Mouse (Mus musculus) hindbrain, embryonic 13.5 days (tissue): ENCODE data around the gene B4galnt4. TPM values are rescaled to one million over a fixed set of nuclear protein-coding genes. Genes with fewer than 3 reads are reported as not detected.
A peak's percentile ranks its signal among the peaks of the same experiment; 100 is the strongest.

Source experiments
- ATAC-seq: fragments of 200-750 bp; cut with Nextera tagmentation; 2 replicates; pipeline ENCODE4 v1.8.0; 2017; ENCODE audit warnings: moderate TSS enrichment; ENCODE audit not compliant: low FRiP score
- H3K27ac ChIP-seq: fragments of 300-500 bp; sonication (generic); 2 replicates; pipeline ENCODE4 v1.5.1; 2015; ENCODE audit warnings: inconsistent platforms, mild to moderate bottlenecking, moderate library complexity
- H3K27me3 ChIP-seq: fragments of 300-500 bp; sonication (generic); 2 replicates; pipeline ENCODE4 v1.6.1; 2015; ENCODE audit warnings: mild to moderate bottlenecking, inconsistent platforms
- H3K36me3 ChIP-seq: fragments of 300-500 bp; sonication (generic); 2 replicates; pipeline ENCODE4 v1.6.1; 2015; ENCODE audit warnings: mild to moderate bottlenecking, inconsistent platforms
- H3K4me1 ChIP-seq: fragments of 300-500 bp; sonication (generic); replicated peaks from 2 replicates; pipeline ENCODE4 v1.6.1; 2015; ENCODE audit warnings: inconsistent platforms
- H3K4me2 ChIP-seq: fragments of 300-500 bp; sonication (generic); 2 replicates; pipeline ENCODE4 v1.6.1; 2015; ENCODE audit warnings: inconsistent platforms, mild to moderate bottlenecking, moderate library complexity
- H3K4me3 ChIP-seq: fragments of 300-500 bp; sonication (generic); 2 replicates; pipeline ENCODE4 v1.5.1; 2015; ENCODE audit warnings: mild to moderate bottlenecking, inconsistent platforms
- H3K9ac ChIP-seq: fragments of 300-500 bp; sonication (generic); 2 replicates; pipeline ENCODE4 v1.6.1; 2015; ENCODE audit warnings: mild to moderate bottlenecking, inconsistent platforms
- H3K9me3 ChIP-seq: fragments of 300-500 bp; sonication (generic); 2 replicates; pipeline ENCODE4 v1.6.1; 2016; ENCODE audit warnings: inconsistent platforms
- WGBS: fragments of 180-500 bp; shearing (Covaris S2); methylation state at CpG from one replicate; pipeline ENCODE4 v1.1.7; 2015; 5-methylcytosine and 5-hydroxymethylcytosine counted together
- polyA plus RNA-seq: library from polyadenylated mRNA; unstranded; fragments of >200 nt; fragmentation: Nextera tagmentation; extraction: Ambion mirVana; gene quantifications from 2 replicates; pipeline ENCODE4 v1.2.1, GENCODE M21; 2015

The B4galnt4 gene
- polyA plus RNA-seq, 1 experiment from 2014 or later, result 44.8 TPM

DNA sequence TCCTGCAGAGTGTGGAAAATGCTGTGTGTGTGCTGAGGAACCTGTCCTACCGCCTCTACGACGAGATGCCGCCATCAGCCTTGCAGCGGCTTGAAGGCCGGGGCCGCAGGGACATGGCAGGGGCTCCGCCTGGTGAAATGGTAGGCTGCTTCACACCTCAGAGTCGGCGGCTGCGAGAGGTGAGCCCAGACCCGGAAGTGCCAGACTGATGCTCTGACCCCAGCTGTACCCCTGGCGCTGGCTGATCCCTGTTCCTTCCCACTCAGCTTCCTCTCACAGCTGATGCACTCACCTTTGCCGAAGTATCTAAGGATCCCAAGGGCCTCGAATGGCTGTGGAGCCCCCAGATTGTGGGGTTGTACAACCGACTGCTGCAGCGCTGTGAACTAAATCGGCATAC, 27.6 kb downstream of the B4galnt4 start:
- Histone ChIP-seq H3K9me3 (no peaks in the 10 kb centered on the region), H3K36me3 (no peaks in the 10 kb centered on the region), H3K27me3 (peaks cover 62% of the 10 kb centered on the region), H3K27ac (no peak overlapping the region), H3K9ac (no peak overlapping the region), H3K4me1 (peaks cover 19% of the 10 kb centered on the region), H3K4me3 (no peak overlapping the region), H3K4me2 (0 out of 2 replicates have a peak overlapping the region, but pooled peaks have one; percentile 15)
- ATAC-seq, result no peak
- WGBS, result 21% methylated on average over 18 of the region's 18 CpGs

DNA sequence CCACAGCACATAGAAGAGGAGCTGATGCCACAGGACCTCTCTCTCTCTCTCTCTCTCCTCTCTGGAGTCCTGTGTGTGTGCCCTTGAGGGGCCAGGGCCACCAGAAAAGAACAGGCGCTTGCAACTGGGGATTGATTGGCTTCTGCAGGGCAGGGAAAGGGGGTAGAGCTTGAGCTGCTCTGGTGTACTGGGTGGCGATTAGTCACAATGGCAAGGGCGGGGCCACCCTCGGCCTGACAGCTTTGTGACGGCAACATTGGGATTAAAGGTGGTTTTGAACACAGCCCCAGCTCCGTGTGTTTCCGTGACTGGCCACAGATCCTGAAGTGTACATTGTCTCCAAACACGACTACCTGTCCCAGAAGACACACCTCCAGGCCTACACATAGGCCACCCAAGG, 29.3 kb downstream of the B4galnt4 start:
- H3K4me2 ChIP-seq, result no peak overlapping the region
- no peaks in the 10 kb centered on the region for H3K9me3 ChIP-seq
- WGBS, result 61% methylated on average over 8 of the region's 8 CpGs
- peaks cover 22% of the 10 kb centered on the region for H3K4me1 ChIP-seq
- peaks cover 68% of the 10 kb centered on the region for H3K27me3 ChIP-seq
- no peaks in the 10 kb centered on the region for H3K36me3 ChIP-seq
- H3K27ac ChIP-seq, result no peak overlapping the region
- H3K4me3 ChIP-seq, result no peak overlapping the region
- no peak for ATAC-seq
- H3K9ac ChIP-seq, result no peak overlapping the region

DNA sequence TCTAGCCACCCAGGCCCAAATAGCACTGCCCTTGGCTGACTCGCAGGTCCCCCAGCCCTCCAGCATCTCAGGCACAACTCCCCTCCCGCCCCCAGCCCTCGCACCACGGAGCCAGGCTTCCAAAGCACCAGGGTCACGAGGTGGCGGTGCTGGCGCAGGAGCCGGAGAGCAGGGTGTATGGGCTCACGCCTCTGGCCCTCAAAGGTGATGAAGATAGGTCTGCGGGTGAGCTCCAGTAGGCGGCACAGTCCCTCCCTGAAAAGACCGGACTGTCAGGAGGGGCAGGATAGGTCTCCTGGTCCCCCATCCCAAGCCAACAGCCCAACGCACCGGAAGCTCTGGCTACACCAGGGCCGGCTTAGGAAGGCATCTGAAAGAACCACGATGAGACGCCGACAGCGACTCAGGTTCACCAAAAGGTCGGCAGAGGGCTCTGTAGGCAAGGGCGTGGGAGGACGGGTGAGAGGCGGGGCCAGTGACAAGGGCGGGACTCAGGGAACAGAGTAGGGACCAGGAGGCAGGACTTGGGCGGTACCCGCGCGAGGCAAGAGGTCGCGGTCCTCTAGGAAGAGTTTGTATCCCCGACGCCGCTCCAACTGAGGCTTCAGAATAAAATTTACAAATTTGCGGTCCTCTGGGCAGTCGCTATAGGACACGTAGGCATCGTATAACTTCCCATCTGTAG, 31.3 kb downstream of the B4galnt4 start:
- peaks cover 76% of the 10 kb centered on the region for H3K27me3 ChIP-seq
- peak overlapping the region; percentile 15 for H3K4me3 ChIP-seq
- H3K4me1 ChIP-seq, result peaks cover 22% of the 10 kb centered on the region
- H3K27ac ChIP-seq, result no peak overlapping the region
- no peak overlapping the region for H3K9ac ChIP-seq
- peak overlapping the region; percentile 47 for H3K4me2 ChIP-seq
- H3K36me3 ChIP-seq, result no peaks in the 10 kb centered on the region
- no peaks in the 10 kb centered on the region for H3K9me3 ChIP-seq
- peak; percentile 73; the same call in 1 of the 2 replicates for ATAC-seq
- WGBS, result 8% methylated on average over 37 of the region's 37 CpGs

GRCm38 (mm10) chr7:141093950-141094349, 33.0 kb downstream of the B4galnt4 start:
- no peaks in the 10 kb centered on the region for H3K36me3 ChIP-seq
- H3K9me3 ChIP-seq, result no peaks in the 10 kb centered on the region
- no peak overlapping the region for H3K4me3 ChIP-seq
- peaks cover 72% of the 10 kb centered on the region for H3K27me3 ChIP-seq
- H3K9ac ChIP-seq, result no peak overlapping the region
- H3K4me1 ChIP-seq, result peaks cover 12% of the 10 kb centered on the region
- 74% methylated on average over 6 of the region's 6 CpGs for WGBS
- no peak overlapping the region for H3K4me2 ChIP-seq
- no peak overlapping the region for H3K27ac ChIP-seq
- ATAC-seq, result no peak

GRCm38 (mm10) chr7:141094487-141095205, 33.7 kb downstream of the B4galnt4 start:
- Histone ChIP-seq H3K9me3 (no peaks in the 10 kb centered on the region), H3K4me1 (peaks cover 15% of the 10 kb centered on the region), H3K36me3 (no peaks in the 10 kb centered on the region), H3K27ac (no peak overlapping the region), H3K4me3 (no peak overlapping the region), H3K9ac (no peak overlapping the region), H3K4me2 (no peak overlapping the region), H3K27me3 (peaks cover 72% of the 10 kb centered on the region)
- no peak for ATAC-seq
- WGBS, result 56% methylated on average over 15 of the region's 15 CpGs

DNA sequence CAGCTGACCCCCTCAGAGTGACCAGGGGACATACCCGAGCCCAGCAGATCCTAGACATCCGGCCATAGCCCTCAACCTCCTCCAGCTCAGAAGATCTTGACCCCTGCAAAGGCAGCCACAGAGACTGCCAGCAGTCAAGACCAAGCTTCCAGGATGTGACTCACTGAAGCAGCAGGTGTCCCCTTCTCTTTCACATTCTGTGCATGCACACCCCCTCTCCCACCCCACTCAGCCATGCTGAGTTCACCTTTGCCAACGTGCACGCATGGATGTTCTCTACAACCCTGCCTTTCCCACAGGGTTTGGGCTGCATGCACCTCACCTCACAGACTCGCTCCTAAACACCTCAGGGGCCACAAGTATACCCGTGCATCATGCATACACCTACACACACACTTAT, 35.1 kb downstream of the B4galnt4 start:
- Histone ChIP-seq H3K9ac (no peak overlapping the region), H3K27ac (no peak overlapping the region), H3K9me3 (no peaks in the 10 kb centered on the region), H3K4me3 (no peak overlapping the region), H3K36me3 (no peaks in the 10 kb centered on the region), H3K27me3 (peaks cover 72% of the 10 kb centered on the region), H3K4me2 (no peak overlapping the region), H3K4me1 (peaks cover 24% of the 10 kb centered on the region)
- WGBS, result 76% methylated on average over 6 of the region's 6 CpGs
- ATAC-seq, result no peak

DNA sequence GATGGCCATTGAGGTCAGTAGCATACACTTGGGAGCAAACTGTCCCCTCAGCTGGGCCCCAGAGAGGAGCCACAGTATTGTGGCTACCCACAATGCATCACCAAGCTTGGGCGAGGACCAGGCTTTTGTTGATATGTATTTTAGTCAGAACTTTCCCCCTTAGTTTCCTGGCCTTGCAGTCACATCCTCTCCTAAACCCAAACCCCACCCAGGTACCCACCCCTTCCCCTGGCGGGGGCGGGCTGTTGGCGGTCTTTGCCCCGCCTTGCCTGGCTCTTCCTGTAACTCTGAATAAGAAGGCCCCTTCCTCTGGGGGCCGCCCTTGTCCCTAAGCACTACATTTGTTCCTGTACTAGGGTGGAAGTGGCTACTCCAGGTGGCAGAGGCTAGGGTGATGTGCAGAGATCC, 35.7 kb downstream of the B4galnt4 start:
- ATAC-seq, result no peak
- no peak overlapping the region for H3K4me2 ChIP-seq
- WGBS, result 51% methylated on average over 6 of the region's 6 CpGs
- no peak overlapping the region for H3K4me3 ChIP-seq
- H3K4me1 ChIP-seq, result peaks cover 24% of the 10 kb centered on the region
- H3K36me3 ChIP-seq, result no peaks in the 10 kb centered on the region
- H3K27me3 ChIP-seq, result peaks cover 72% of the 10 kb centered on the region
- H3K9me3 ChIP-seq, result no peaks in the 10 kb centered on the region
- no peak overlapping the region for H3K9ac ChIP-seq
- H3K27ac ChIP-seq, result no peak overlapping the region

DNA sequence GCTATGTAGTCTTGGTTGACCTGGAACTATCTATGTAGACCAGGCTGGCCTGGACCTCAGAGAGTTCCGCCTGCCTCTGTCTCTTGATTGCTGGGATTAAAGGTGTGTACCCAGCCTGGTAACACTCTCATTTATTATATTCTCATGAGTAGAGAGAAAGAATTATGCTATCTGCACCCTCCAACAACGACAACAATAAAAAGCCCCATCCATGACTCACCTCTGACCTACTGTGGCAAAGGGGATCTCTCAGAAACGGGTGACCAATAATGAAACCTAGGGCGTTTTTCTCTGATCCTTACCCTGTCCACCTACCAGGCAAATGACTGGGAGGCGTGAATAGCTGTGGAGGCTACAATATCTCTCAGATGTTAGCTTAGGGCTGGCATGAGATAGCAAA, 36.3 kb downstream of the B4galnt4 start:
- Histone ChIP-seq H3K4me2 (no peak overlapping the region), H3K9me3 (no peaks in the 10 kb centered on the region), H3K27ac (no peak overlapping the region), H3K9ac (no peak overlapping the region), H3K36me3 (no peaks in the 10 kb centered on the region), H3K4me1 (peaks cover 22% of the 10 kb centered on the region), H3K4me3 (no peak overlapping the region), H3K27me3 (peaks cover 72% of the 10 kb centered on the region)
- ATAC-seq, result no peak
- WGBS, result 81% methylated on average over 5 of the region's 5 CpGs

DNA sequence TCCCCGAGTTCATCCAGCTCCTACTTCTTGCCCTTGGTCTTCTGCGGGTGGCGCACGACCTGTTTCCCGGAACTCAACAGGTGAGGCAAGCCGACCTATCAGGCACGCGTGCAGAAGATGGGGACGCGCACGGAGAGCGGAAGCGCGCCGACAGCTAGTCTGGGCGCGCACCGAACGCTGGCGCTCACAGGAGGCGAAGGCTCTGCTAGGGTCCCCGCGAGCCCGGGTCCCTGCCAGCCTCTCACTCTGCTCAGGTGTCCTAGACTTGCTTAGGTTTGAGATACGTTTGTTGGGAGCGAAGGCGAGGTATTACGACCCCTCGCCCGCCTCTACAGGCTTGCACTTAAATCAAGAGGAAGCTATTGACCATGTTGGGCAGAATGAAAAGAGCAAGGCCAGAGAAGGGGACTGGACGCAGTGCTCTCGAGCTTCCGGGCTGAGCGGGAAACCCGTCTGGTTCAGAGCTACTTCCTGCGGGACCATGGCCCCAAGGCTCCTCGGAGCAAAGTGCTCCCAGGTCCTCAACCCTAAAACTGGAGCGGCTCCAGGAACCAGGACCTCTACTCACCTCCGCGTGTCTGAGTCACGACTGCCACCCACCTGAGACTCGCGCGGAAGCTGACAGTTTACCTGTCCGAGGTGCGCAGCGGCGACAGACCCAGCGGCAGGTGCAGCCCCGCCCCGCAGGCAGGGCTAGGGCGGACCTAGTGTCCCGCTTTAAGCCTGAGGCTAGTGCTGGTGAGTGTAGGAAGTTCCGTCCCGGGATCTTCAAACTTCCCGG, 39.2 kb downstream of the B4galnt4 start, which contains the start of gene Sigirr:
Sigirr (minus strand) TSS at position 662 of the 781 bp plus-strand sequence.
- Histone ChIP-seq H3K9ac (peak within 1 kb of the TSS; percentile 63), H3K27ac (no peak within 1 kb of the TSS), H3K36me3 (no peaks in the 10 kb centered on the region), H3K27me3 (peaks cover 66% of the 10 kb centered on the region), H3K4me1 (peaks cover 12% of the 10 kb centered on the region), H3K4me3 (peak within 1 kb of the TSS; percentile 45), H3K4me2 (peak within 1 kb of the TSS; percentile 77), H3K9me3 (no peaks in the 10 kb centered on the region)
- WGBS, result 1% methylated on average over 56 of the region's 56 CpGs
- ATAC-seq, result no peak

GRCm38 (mm10) chr7:141103161-141103560, 42.3 kb downstream of the B4galnt4 start:
- no peak overlapping the region for H3K9ac ChIP-seq
- peaks cover 51% of the 10 kb centered on the region for H3K27me3 ChIP-seq
- no peaks in the 10 kb centered on the region for H3K9me3 ChIP-seq
- H3K27ac ChIP-seq, result no peak overlapping the region
- 67% methylated on average over 3 of the region's 3 CpGs for WGBS
- no peak overlapping the region for H3K4me3 ChIP-seq
- no peak for ATAC-seq
- peaks cover 12% of the 10 kb centered on the region for H3K4me1 ChIP-seq
- H3K36me3 ChIP-seq, result no peaks in the 10 kb centered on the region
- no peak overlapping the region for H3K4me2 ChIP-seq

- Histone ChIP-seq H3K36me3 (no peaks in the 10 kb centered on the region), H3K9me3 (no peaks in the 10 kb centered on the region), H3K27me3 (peaks cover 19% of the 10 kb centered on the region), H3K4me3 (no peak overlapping the region), H3K4me2 (no peak overlapping the region), H3K27ac (no peak overlapping the region), H3K9ac (no peak overlapping the region), H3K4me1 (no peaks in the 10 kb centered on the region)
- WGBS, result 88% methylated on average over 9 of the region's 9 CpGs
- ATAC-seq, result no peak
Observed at GRCm38 (mm10) chr7:141115874-141116273, 55.0 kb downstream of the B4galnt4 start.

DNA sequence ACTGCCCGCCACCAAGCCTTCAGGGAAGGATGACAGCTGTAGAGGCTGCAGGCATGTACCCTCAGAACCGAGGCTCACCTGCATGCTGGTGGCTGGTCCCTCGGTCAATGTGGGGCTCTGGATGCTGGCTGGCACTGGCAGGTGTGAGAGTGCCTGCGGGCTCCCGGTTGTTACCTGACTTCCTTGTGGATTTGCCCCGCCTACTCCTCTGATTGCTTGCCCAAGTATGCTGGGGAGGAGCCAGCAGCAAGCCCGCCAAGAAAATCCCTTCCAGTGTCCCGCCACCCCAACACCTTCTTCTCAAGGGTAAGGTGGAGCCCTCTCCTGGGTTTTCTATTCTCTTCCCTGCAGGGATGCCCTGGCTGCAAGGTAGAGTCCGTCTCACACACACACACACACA, 56.7 kb downstream of the B4galnt4 start, which contains the start of gene Ano9:
Ano9 (minus strand) TSS at position 171 of the 400 bp plus-strand sequence.
- Histone ChIP-seq H3K27ac (no peak within 1 kb of the TSS), H3K9ac (no peak within 1 kb of the TSS), H3K4me1 (no peaks in the 10 kb centered on the region), H3K36me3 (no peaks in the 10 kb centered on the region), H3K4me3 (no peak within 1 kb of the TSS), H3K27me3 (peaks cover 19% of the 10 kb centered on the region), H3K9me3 (no peaks in the 10 kb centered on the region), H3K4me2 (no peak within 1 kb of the TSS)
- ATAC-seq, result no peak
- WGBS, result 20% methylated on average over 9 of the region's 9 CpGs
